Comparison of ENCODE assay signal across 8 mouse cellular contexts in the genomic region with DNA sequence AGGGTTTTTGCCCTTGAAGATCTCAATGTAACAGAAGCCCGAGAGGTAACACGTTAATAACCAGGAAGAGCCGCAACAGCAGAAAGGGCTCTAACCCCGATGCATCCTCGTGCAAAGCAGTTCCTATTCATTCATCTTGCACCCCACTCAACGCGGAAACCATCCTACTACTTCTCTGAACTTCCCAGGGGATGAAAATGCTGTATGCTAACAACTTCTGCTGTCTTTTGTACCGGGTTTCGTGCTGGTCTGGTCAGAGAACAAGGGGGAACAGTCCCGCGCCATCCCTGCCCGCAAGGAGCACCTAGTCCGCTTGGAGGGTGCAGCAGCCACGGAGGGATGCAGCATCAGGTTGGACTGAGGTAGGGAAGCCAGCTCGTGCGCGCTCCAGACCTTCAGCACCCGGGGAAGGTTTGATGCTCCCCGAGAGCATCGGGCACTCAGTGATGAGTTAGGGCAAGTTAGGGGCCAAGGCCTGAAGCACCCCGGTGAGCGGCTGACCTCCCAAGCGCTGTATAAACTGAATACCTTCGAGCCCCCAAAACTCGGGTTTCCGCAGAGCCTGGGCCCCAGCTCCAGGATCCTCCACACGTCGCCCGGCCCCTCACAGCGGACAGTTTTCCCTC. TPM values are rescaled to one million over a fixed set of nuclear protein-coding genes. Genes with fewer than 3 reads are reported as not detected.
DNase-seq lines count a peak whose midpoint lies in the region; ATAC-seq lines count a peak whose summit lies in the region.

No protein-coding gene starts in this region.

- peak; percentile 21 for DNase-seq in layer of hippocampus, adult 11-12 months (ENCODE audit: low spot score)
- DNase-seq in layer of hippocampus, adult 9-10 months (ENCODE audit: low spot score) = no peak
- DNase-seq in brain, adult 2 months (ENCODE audit: low read depth, low spot score) = peak; percentile 41
- DNase-seq in left cerebral cortex, postnatal 4 days = peak; percentile 24
- peak; percentile 8 to 19 for DNase-seq in spleen, postnatal 36 days (ENCODE audit: low spot score in 2 of 2)

- peak overlapping the region; percentile 96 for H3K9ac ChIP-seq in midbrain, embryonic 13.5 days (replicated peaks)

- H3K27me3 ChIP-seq in midbrain, embryonic 13.5 days = no peaks in the 10 kb centered on the region

- H3K4me2 ChIP-seq in midbrain, embryonic 13.5 days (replicated peaks) = peak overlapping the region; percentile 63

- peak overlapping the region; percentile 93 for H3K4me3 ChIP-seq in midbrain, embryonic 13.5 days (replicated peaks)

- under 1% methylated on average over 30 of the region's 30 CpGs for WGBS in midbrain, embryonic 13.5 days

- peak overlapping the region; percentile 85 for H3K27ac ChIP-seq in midbrain, embryonic 13.5 days

- peaks cover 33% of the 10 kb centered on the region for H3K36me3 ChIP-seq in midbrain, embryonic 13.5 days

- H3K4me1 ChIP-seq in midbrain, embryonic 13.5 days (replicated peaks) = peaks cover 17% of the 10 kb centered on the region

- intact Hi-C loops in left cerebral cortex, postnatal 4 days (cut with DNase I) = no loop called here

- peak; percentile 76 for ATAC-seq in erythroblast, adult 5-6 weeks (replicated peaks; ENCODE audit: low FRiP score, poor library complexity, severe bottlenecking)
- peak; percentile 22 to 36; a peak in 1 of 4 replicates for ATAC-seq in hematopoietic stem cell, adult 5-6 weeks (replicated peaks in 1 of 2; ENCODE audit: insufficient read depth in 1 of 2, low FRiP score in 2 of 2, low TSS enrichment in 1 of 2, low read depth in 1 of 2, poor library complexity in 2 of 2, severe bottlenecking in 2 of 2)
- peak; percentile 59 for ATAC-seq in midbrain, embryonic 13.5 days

- H3K9me3 ChIP-seq in midbrain, embryonic 13.5 days = no peaks in the 10 kb centered on the region

RNA-seq across cellular contexts. Expression of a gene that starts 0.6 kb away (rescaled TPM):
- 8.8 and 12.5 TPM in 2 replicates for total RNA-seq in erythroblast, adult 5-6 weeks (2015; ENCODE audit: low replicate concordance)
- total RNA-seq in erythroblast, adult 5-6 weeks (2017; ENCODE audit: low replicate concordance) = 12.5 and 15.1 TPM in 2 replicates
- 48.8 and 76.4 TPM in 2 replicates for total RNA-seq in hematopoietic stem cell, adult 5-6 weeks (2017)
- 10 to 100 TPM; 47.5 to 55.0 TPM for total RNA-seq in left cerebral cortex, postnatal 4 days (2021)
- 59.8 and 60.4 TPM in 2 replicates for polyA plus RNA-seq in midbrain, embryonic 13.5 days (2015; fragmentation: Nextera tagmentation; extraction: Ambion mirVana)

RNA-seq across cellular contexts. Expression of a gene that starts 41.9 kb away (rescaled TPM):
- total RNA-seq in erythroblast, adult 5-6 weeks (2015; ENCODE audit: low replicate concordance) = 18.0 and 23.1 TPM in 2 replicates
- total RNA-seq in erythroblast, adult 5-6 weeks (2017; ENCODE audit: low replicate concordance) = 20.8 and 28.8 TPM in 2 replicates
- 31.2 and 42.2 TPM in 2 replicates for total RNA-seq in hematopoietic stem cell, adult 5-6 weeks (2017)
- 100 to 1,000 TPM; 146 to 153 TPM for total RNA-seq in left cerebral cortex, postnatal 4 days (2021)
- polyA plus RNA-seq in midbrain, embryonic 13.5 days (2015; fragmentation: Nextera tagmentation; extraction: Ambion mirVana) = 133 and 144 TPM in 2 replicates

RNA-seq across cellular contexts. Expression of a gene that starts 46.2 kb away (rescaled TPM):
- 9.4 and 23.0 TPM in 2 replicates for total RNA-seq in erythroblast, adult 5-6 weeks (2015; ENCODE audit: low replicate concordance)
- 7.8 and 10.7 TPM in 2 replicates for total RNA-seq in erythroblast, adult 5-6 weeks (2017; ENCODE audit: low replicate concordance)
- total RNA-seq in hematopoietic stem cell, adult 5-6 weeks (2017) = 9.8 and 12.8 TPM in 2 replicates
- total RNA-seq in left cerebral cortex, postnatal 4 days (2021) = under 1 TPM; 0.52 to 0.81 TPM
- polyA plus RNA-seq in midbrain, embryonic 13.5 days (2015; fragmentation: Nextera tagmentation; extraction: Ambion mirVana) = 0.46 and 0.67 TPM in 2 replicates
